Mouse (Mus musculus) cortical plate, adult 2 months (tissue): Measurements from ENCODE around the gene Lifr. TPM values are rescaled to one million over a fixed set of nuclear protein-coding genes. Genes with fewer than 3 reads are reported as not detected.

ENCODE experiments used
- H3K27ac ChIP-seq: fragments of 200-500 bp; 2 replicates; pipeline ENCODE4 v1.5.1; 2012; ENCODE audit warnings: low read length, control low read depth, inconsistent platforms; ENCODE audit not compliant: insufficient read depth
- H3K4me1 ChIP-seq: fragments of 200-500 bp; 2 replicates; pipeline ENCODE4 v1.6.1; 2011; ENCODE audit warnings: low read length; ENCODE audit not compliant: control insufficient read depth, insufficient read depth
- H3K4me3 ChIP-seq: fragments of 200-500 bp; 2 replicates; pipeline ENCODE4 v1.5.1; 2011; ENCODE audit warnings: mild to moderate bottlenecking, low read length, control low read depth; ENCODE audit not compliant: insufficient read depth
- CTCF ChIP-seq: fragments of 200-500 bp; IDR thresholded peaks from 2 replicates; pipeline ENCODE4 v1.5.1; 2011; ENCODE audit warnings: mild to moderate bottlenecking, control low read depth, low read length; ENCODE audit not compliant: insufficient read depth; ENCODE audit errors: extremely low read depth
- POLR2A ChIP-seq: fragments of 200-500 bp; IDR thresholded peaks from 2 replicates; pipeline ENCODE4 v1.6.1; 2011; ENCODE audit warnings: mild to moderate bottlenecking, low read length, control low read depth; ENCODE audit not compliant: insufficient read depth; ENCODE audit errors: extremely low read depth
- polyA plus RNA-seq: library from polyadenylated mRNA; depleted of rRNA; stranded (reverse); fragments of >200 nt; gene quantifications from 2 replicates; pipeline ENCODE4 v1.2.3, GENCODE M21; 2012

Gene Lifr
- polyA plus RNA-seq, 1 experiment: 17.0 TPM

- Histone ChIP-seq H3K4me3 (no peak overlapping the region), H3K27ac (no peak overlapping the region), H3K4me1 (no peaks in the 10 kb centered on the region)
- TF ChIP-seq CTCF (no peak), POLR2A (no peak)
These were observed 28.4 kb downstream of the Lifr start for GRCm38 (mm10) chr15:7118849-7119248.

GRCm38 (mm10) chr15:7119930-7120512 is 29.6 kb downstream of the Lifr start:
- Histone ChIP-seq H3K4me3 (no peak overlapping the region), H3K4me1 (no peaks in the 10 kb centered on the region), H3K27ac (no peak overlapping the region)
- TF ChIP-seq CTCF (no peak), POLR2A (no peak)

- Histone ChIP-seq H3K4me3 (no peak overlapping the region), H3K4me1 (peaks cover 1% of the 10 kb centered on the region; the same call in 1 of the 2 replicates), H3K27ac (no peak overlapping the region)
- TF ChIP-seq CTCF (no peak), POLR2A (no peak)
These were observed 33.5 kb downstream of the Lifr start for GRCm38 (mm10) chr15:7123781-7124450.

- TF ChIP-seq POLR2A: no peak
- no peak for TF ChIP-seq CTCF
- Histone ChIP-seq H3K4me3 (no peak overlapping the region), H3K4me1 (peaks cover 2% of the 10 kb centered on the region; the same call in 1 of the 2 replicates), H3K27ac (no peak overlapping the region)
These were observed 35.8 kb downstream of the Lifr start for GRCm38 (mm10) chr15:7126171-7126570.

DNA sequence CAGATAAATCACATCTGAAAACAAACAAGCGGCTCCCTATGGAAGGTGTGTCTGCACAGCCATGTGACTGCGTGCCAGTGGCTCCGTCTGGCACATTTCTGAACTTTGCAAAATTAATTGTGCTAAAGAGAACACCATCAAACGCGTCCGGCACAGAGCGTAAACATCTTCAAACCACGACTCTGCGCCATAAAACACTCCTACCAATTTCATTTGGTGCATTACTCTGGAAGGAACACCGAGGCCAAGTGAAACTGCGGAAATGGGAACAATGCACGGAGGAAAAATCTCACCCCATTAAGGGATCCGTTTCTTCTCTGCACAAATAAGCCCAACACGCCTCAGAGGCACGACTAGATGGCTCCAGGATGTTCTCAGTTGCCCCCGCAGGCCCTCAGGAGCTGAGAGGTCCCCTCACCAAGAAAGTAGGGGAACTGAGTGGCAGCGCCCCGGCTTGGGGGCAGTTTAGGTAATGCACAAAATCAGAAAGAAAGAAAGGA is 38.3 kb downstream of the Lifr start:
- Histone ChIP-seq H3K27ac (peak overlapping the region; percentile 97), H3K4me3 (peak overlapping the region; percentile 80), H3K4me1 (peaks cover 4% of the 10 kb centered on the region; the same call in 1 of the 2 replicates)
- no peak for TF ChIP-seq POLR2A
- no peak for TF ChIP-seq CTCF

- TF ChIP-seq CTCF: no peak
- peak; percentile 56; the same call in 1 of the 2 replicates for TF ChIP-seq POLR2A
These were observed 38.9 kb downstream of the Lifr start for GRCm38 (mm10) chr15:7129127-7129943.

DNA sequence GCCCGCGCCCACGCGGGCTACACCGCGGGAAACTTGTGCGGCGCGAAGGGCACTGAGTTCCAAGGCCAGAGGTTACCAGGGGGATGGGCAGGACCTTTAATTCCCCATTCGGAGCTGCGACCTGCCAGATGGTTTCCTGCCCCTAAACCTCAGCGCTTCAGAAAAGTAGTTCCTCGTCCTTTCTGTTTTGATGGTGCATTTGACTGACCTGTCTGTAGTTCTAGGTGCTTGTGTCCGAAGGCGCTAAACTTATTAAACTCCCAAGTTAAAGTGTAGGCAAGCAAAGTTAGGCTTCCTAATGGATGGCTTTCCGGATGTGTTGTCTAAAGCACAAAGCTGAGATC is 39.5 kb downstream of the Lifr start:
- TF ChIP-seq CTCF (no peak), POLR2A (no peak)
- Histone ChIP-seq H3K4me3 (peak overlapping the region; percentile 80), H3K4me1 (peaks cover 5% of the 10 kb centered on the region; the same call in 1 of the 2 replicates), H3K27ac (peak overlapping the region; percentile 99)

More at GRCm38 (mm10) chr15:7129127-7129943, 38.9 kb downstream of the Lifr start:
- H3K4me3 ChIP-seq: peak overlapping the region; percentile 80
- peak overlapping the region; percentile 99 for H3K27ac ChIP-seq
- peaks cover 5% of the 10 kb centered on the region; the same call in 1 of the 2 replicates for H3K4me1 ChIP-seq

- TF ChIP-seq POLR2A (no peak), CTCF (no peak)
- Histone ChIP-seq H3K4me3 (peak overlapping the region; percentile 80), H3K27ac (no peak overlapping the region), H3K4me1 (peaks cover 5% of the 10 kb centered on the region; the same call in 1 of the 2 replicates)
These were observed 40.3 kb downstream of the Lifr start for GRCm38 (mm10) chr15:7130691-7131225.

- TF ChIP-seq POLR2A (no peak), CTCF (no peak)
- H3K4me1 ChIP-seq: peaks cover 4% of the 10 kb centered on the region; the same call in 1 of the 2 replicates
- no peak overlapping the region for H3K4me3 ChIP-seq
- H3K27ac ChIP-seq: no peak overlapping the region
These were observed 42.3 kb downstream of the Lifr start for GRCm38 (mm10) chr15:7132741-7133140.
